Mouse (Mus musculus): ENCODE results near the gene Gipr.

DNA sequence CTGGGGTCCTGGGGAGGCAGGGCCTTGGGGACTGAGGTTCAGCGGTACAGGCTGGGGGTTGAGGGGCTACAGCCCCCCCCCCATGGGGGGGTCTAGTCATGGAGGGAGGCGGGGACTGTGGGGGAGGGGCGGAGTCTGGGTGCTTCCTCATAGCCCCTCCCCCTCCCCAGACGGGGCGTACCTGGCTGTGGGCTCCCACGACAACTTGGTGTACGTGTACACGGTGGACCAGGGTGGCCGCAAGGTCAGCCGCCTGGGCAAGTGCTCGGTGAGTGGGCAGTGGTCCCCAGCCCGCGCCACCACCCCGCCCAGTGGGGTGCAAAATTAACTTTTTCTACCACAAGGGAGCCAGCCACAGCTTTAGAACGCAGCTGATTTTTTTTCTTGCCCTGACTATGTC is 35.7 kb upstream of the Gipr start:
- TF ChIP-seq POLR2A (IDR thresholded peaks at IDR 0.05; ENCODE audit: borderline replicate concordance, control insufficient read depth, low read depth, low read length), result no peak
- TF ChIP-seq CTCF (IDR thresholded peaks at IDR 0.05; ENCODE audit: control insufficient read depth, insufficient read depth, low read length), result no peak

Measured in bone marrow, adult 2 months (tissue).